Mouse (Mus musculus) CH12.LX (cell line): Measurements from ENCODE around the gene Ywhag.
A peak's percentile ranks its signal among the peaks of the same experiment; 100 is the strongest.

ENCODE experiments used
- BHLHE40 ChIP-seq: IDR thresholded peaks from 2 replicates; pipeline ENCODE4 v1.6.1; 2011; ENCODE audit warnings: mild to moderate bottlenecking, low read depth, low read length, improper control_type of control experiment
- CTCF ChIP-seq, 2 experiments: IDR thresholded peaks in 1 of 2; conservative IDR thresholded peaks in 1 of 2; 2 replicates each; pipeline ENCODE4 v1.5.1; 2011 to 2012; ENCODE audit warnings: low read depth in 2 of 2, low read length in 2 of 2, improper control_type of control experiment in 1 of 2, inconsistent platforms in 1 of 2, mild to moderate bottlenecking in 1 of 2, moderate library complexity in 1 of 2
- EP300 ChIP-seq: IDR thresholded peaks from 2 replicates; pipeline ENCODE4 v1.6.1; 2011; ENCODE audit warnings: low read length, improper control_type of control experiment
- GABPA ChIP-seq: IDR thresholded peaks from 2 replicates; pipeline ENCODE4 v1.6.1; 2012; ENCODE audit warnings: low read depth, low read length, improper control_type of control experiment, inconsistent platforms; ENCODE audit not compliant: insufficient replicate concordance
- KAT2A ChIP-seq: IDR thresholded peaks from 2 replicates; pipeline ENCODE4 v1.6.1; 2012; ENCODE audit warnings: low read length, improper control_type of control experiment, inconsistent platforms; ENCODE audit not compliant: insufficient replicate concordance
- MEF2A ChIP-seq: IDR thresholded peaks from 2 replicates; pipeline ENCODE4 v1.6.1; 2014; ENCODE audit warnings: low read depth, mild to moderate bottlenecking, inconsistent platforms, low read length, improper control_type of control experiment, borderline replicate concordance
- POLR2A ChIP-seq: IDR thresholded peaks from 2 replicates; pipeline ENCODE4 v1.6.1; 2011; ENCODE audit warnings: low read depth, mild to moderate bottlenecking, improper control_type of control experiment, low read length
- POLR2AphosphoS2 ChIP-seq: IDR thresholded peaks from 2 replicates; pipeline ENCODE4 v1.6.1; 2011; ENCODE audit warnings: low read depth, low read length, improper control_type of control experiment
- ZC3H11A ChIP-seq: IDR thresholded peaks from 2 replicates; pipeline ENCODE4 v1.6.1; 2012; ENCODE audit warnings: low read depth, mild to moderate bottlenecking, inconsistent platforms, low read length, improper control_type of control experiment

GRCm38 (mm10) chr5:135877831-135878231 lies 56.6 kb downstream of the Ywhag start:
- TF ChIP-seq EP300: no peak
- TF ChIP-seq POLR2A: no peak
- peak in 1 of 2 experiments; percentile 75; a peak in 2 of 4 replicates for TF ChIP-seq CTCF (conservative IDR thresholded peaks at IDR 0.05 in 1 of 2, IDR thresholded peaks at IDR 0.05 in 1 of 2; ENCODE audit: low read depth in 2 of 2, low read length in 2 of 2)
- no peak for TF ChIP-seq KAT2A
- TF ChIP-seq POLR2AphosphoS2: no peak
- no peak for TF ChIP-seq MEF2A
- no peak for TF ChIP-seq ZC3H11A
- no peak for TF ChIP-seq BHLHE40
- no peak for TF ChIP-seq GABPA
